Mouse (Mus musculus) spleen, adult 2 months (tissue): ENCODE measurements at regions not wholly inside any gene's neighbourhood (a gene's known extent, or its start where the extent isn't known, plus 50 kb on each side); places are given as distances from the start of the nearest gene placed in this dataset.

Experiments used
- DNase-seq, 2 experiments: peaks; one replicate each; pipeline versions ENCODE4 v3.0.0 to v3.0.0-alpha.2; 2012 to 2021; ENCODE audit warnings: low spot score in 2 of 2, low read depth in 1 of 2
- H3K27ac ChIP-seq: fragments of 200-500 bp; 2 replicates; pipeline ENCODE4 v1.5.1; 2012; ENCODE audit warnings: low read length, inconsistent platforms; ENCODE audit not compliant: insufficient read depth
- H3K27me3 ChIP-seq: fragments of 200-500 bp; 2 replicates; pipeline ENCODE4 v1.6.1; 2012; ENCODE audit warnings: mild to moderate bottlenecking, moderate library complexity, low read length, inconsistent platforms; ENCODE audit not compliant: control insufficient read depth, insufficient read depth
- H3K36me3 ChIP-seq: fragments of 200-500 bp; 2 replicates; pipeline ENCODE4 v1.6.1; 2012; ENCODE audit warnings: mild to moderate bottlenecking, low read length, inconsistent platforms; ENCODE audit not compliant: control insufficient read depth, insufficient read depth
- H3K4me1 ChIP-seq: fragments of 200-500 bp; 2 replicates; pipeline ENCODE4 v1.6.1; 2011; ENCODE audit warnings: inconsistent platforms; ENCODE audit not compliant: control insufficient read depth, insufficient read depth, insufficient read length
- H3K4me3 ChIP-seq: fragments of 200-500 bp; 2 replicates; pipeline ENCODE4 v1.5.1; 2011; ENCODE audit warnings: mild to moderate bottlenecking, inconsistent platforms; ENCODE audit not compliant: insufficient read depth, insufficient read length; ENCODE audit errors: extremely low read depth
- CTCF ChIP-seq: fragments of 200-500 bp; IDR thresholded peaks from 2 replicates; pipeline ENCODE4 v1.5.1; 2011; ENCODE audit warnings: mild to moderate bottlenecking, inconsistent platforms; ENCODE audit not compliant: insufficient read depth, insufficient read length, insufficient replicate concordance; ENCODE audit errors: extremely low read depth
- POLR2A ChIP-seq: fragments of 200-500 bp; IDR thresholded peaks from 2 replicates; pipeline ENCODE4 v1.6.1; 2011; ENCODE audit warnings: low read depth, low read length, inconsistent platforms
- WGBS: fragments of 180-500 bp; shearing (Covaris S2); methylation state at CpG from one replicate; pipeline ENCODE4 v1.1.7; 2018; 5-methylcytosine and 5-hydroxymethylcytosine counted together

DNA sequence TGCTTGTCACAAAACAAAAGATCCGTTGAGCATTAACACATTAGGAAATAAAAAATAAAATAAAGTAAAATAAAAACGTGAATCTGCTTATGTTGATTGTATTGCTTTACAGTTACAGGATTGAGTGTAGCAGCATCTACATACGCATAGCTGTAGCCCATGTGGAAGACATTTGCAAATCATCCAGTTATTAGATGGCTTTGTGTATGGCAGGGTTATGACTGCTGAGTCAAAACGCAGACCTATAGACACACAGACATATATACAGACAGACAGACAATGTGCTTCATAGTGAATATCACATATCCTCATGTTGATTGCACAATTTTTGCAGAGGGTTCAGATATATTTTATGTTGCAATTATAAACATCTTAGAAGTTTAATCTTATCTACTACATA is 64.5 kb downstream of the Gm11146 start:
- DNase-seq, result no peak
- no peak overlapping the region for H3K4me3 ChIP-seq
- no peaks in the 10 kb centered on the region for H3K4me1 ChIP-seq
- no peaks in the 10 kb centered on the region for H3K36me3 ChIP-seq
- 91% methylated on average over 4 of the region's 4 CpGs for WGBS
- no peak overlapping the region for H3K27ac ChIP-seq
- TF ChIP-seq CTCF (no peak), POLR2A (no peak)
- H3K27me3 ChIP-seq, result no peaks in the 10 kb centered on the region

DNA sequence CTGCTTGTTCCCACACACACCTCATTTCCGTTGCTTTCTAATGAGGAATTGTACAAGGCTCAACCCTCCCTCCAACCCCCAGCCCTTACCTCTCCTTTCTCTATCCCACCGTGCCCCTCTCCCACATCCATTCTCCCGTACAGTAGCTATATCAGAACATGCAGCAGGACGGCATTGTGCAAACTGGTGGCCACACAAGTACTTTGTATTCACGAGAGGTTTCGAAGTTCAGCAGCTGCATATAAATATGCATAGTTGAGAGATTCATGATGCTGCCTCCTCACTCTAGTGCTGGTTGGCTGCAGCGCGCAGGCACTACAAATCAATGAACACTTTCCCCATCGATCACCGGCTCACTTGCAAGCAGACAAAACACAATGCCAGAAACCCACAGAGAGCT is 65.1 kb downstream of the Gm11146 start:
- 92% methylated on average over 10 of the region's 10 CpGs for WGBS
- Histone ChIP-seq H3K36me3 (no peaks in the 10 kb centered on the region), H3K4me3 (no peak overlapping the region), H3K4me1 (no peaks in the 10 kb centered on the region), H3K27me3 (no peaks in the 10 kb centered on the region), H3K27ac (no peak overlapping the region)
- no peak for TF ChIP-seq CTCF
- TF ChIP-seq POLR2A, result no peak
- DNase-seq, result no peak

DNA sequence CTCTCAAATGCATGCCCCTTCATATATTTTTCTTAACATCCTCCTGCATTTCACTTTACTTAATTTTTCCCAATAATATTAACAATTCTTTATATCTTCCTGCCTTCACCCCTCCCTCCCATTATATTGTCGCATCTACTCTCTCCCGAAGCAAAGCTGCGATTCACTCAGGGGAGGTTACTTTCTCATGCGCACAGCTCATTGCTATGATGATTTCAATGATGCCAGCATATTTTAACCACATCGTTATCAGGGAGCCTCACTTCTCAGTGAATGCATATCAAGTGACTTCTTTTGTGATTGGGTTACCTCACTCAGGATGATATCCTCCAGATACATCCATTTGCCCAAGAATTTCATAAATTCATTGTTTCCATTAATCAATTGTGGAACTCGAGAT is 65.6 kb downstream of the Gm11146 start:
- no peak for DNase-seq
- H3K27me3 ChIP-seq, result no peaks in the 10 kb centered on the region
- TF ChIP-seq CTCF (no peak), POLR2A (no peak)
- no peaks in the 10 kb centered on the region for H3K4me1 ChIP-seq
- H3K27ac ChIP-seq, result no peak overlapping the region
- no peaks in the 10 kb centered on the region for H3K36me3 ChIP-seq
- H3K4me3 ChIP-seq, result no peak overlapping the region
- WGBS, result 91% methylated on average over 6 of the region's 6 CpGs

DNA sequence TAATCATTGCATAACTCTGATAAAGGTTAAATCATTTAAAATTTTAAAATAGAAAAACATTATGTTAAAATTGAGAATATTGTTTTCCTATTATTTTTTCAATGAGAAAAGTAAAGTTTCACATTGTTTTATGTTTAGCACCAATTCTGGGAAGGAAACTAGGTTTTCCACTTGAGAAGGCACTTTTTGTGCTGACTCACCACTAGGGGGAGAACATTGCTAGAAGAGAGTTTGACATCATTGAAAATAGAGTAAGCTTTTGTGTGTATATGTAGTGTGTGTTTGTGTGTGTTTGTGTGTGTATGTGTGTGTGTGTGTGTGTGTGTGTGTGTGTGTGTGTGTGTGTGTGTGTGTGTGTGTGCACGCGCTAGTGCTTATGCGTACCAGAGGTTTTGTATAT is 66.9 kb downstream of the Gm11146 start:
- no peak for TF ChIP-seq CTCF
- TF ChIP-seq POLR2A, result no peak
- Histone ChIP-seq H3K27ac (no peak overlapping the region), H3K27me3 (no peaks in the 10 kb centered on the region), H3K4me3 (no peak overlapping the region), H3K36me3 (no peaks in the 10 kb centered on the region), H3K4me1 (no peaks in the 10 kb centered on the region)
- WGBS, result 100% methylated on average over 3 of the region's 3 CpGs
- DNase-seq, result no peak

DNA sequence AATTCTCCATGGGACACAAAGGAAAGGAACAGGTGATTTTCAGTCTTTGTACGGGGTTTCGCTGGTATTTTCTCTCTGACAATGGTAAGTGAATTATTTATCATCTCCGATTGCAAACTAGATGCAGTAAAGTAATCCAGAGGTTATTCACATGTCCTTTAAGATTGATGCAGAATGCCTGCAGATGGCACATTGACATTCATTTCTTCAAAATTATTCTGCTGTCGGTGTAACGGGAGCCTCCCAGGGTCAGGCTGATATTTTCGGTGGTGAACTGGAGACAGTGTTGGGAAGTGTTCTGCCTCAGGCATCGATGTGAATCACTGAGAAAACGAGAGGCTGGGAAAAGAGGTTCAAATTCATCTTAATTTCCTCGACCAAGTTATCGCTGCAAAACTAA is 70.3 kb downstream of the Gm11146 start:
- H3K27ac ChIP-seq, result no peak overlapping the region
- no peak for TF ChIP-seq CTCF
- H3K36me3 ChIP-seq, result no peaks in the 10 kb centered on the region
- H3K27me3 ChIP-seq, result no peaks in the 10 kb centered on the region
- no peaks in the 10 kb centered on the region for H3K4me1 ChIP-seq
- no peak overlapping the region for H3K4me3 ChIP-seq
- no peak for DNase-seq
- 92% methylated on average over 10 of the region's 10 CpGs for WGBS

DNA sequence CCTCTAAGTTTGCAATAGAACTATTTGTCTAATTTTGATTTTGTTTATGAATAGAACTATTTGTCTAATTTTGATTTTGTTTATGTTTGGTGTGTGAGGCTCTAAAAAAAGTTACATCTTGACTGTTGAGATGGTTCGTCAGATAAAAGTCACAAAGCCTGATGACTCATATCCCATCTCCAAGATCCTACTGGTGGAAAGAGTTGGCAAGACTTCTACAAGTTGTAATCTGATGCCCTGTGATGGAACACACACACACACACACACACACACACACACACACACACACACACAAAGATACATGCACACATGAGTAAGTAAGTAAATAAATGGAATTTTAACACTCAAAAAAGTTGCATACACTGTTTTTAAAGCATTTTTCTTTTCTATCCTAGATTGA is 73.9 kb downstream of the Gm11146 start:
- no peak for DNase-seq
- H3K4me3 ChIP-seq, result no peak overlapping the region
- H3K27me3 ChIP-seq, result no peaks in the 10 kb centered on the region
- H3K36me3 ChIP-seq, result no peaks in the 10 kb centered on the region
- no peaks in the 10 kb centered on the region for H3K4me1 ChIP-seq
- no peak overlapping the region for H3K27ac ChIP-seq
- WGBS, result 73% methylated on average over 1 of the region's 1 CpGs
- TF ChIP-seq CTCF, result no peak
- no peak for TF ChIP-seq POLR2A

DNA sequence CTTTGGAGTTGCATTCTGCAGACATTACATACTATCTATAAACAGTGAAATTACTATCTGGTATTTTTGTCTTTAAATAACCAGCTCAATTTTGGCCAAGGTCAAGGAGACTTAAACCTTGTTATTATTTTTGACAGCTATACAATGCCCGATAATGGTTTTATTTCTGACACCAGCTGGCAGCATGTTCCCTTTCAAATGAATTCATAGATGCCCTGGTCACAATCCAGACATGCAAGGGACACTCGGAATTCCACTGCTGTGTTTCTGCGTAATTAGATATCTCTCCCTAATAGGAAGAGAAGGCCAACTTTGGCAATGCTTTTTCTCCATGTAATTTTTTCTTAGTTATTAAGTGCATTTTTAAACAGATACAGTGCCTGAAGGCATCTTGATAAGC is 87.3 kb downstream of the Gm11146 start:
- Histone ChIP-seq H3K36me3 (no peaks in the 10 kb centered on the region), H3K27me3 (no peaks in the 10 kb centered on the region), H3K27ac (no peak overlapping the region), H3K4me1 (no peaks in the 10 kb centered on the region), H3K4me3 (no peak overlapping the region)
- TF ChIP-seq CTCF, result no peak
- no peak for TF ChIP-seq POLR2A
- WGBS, result 86% methylated on average over 3 of the region's 3 CpGs
- DNase-seq, result no peak

DNA sequence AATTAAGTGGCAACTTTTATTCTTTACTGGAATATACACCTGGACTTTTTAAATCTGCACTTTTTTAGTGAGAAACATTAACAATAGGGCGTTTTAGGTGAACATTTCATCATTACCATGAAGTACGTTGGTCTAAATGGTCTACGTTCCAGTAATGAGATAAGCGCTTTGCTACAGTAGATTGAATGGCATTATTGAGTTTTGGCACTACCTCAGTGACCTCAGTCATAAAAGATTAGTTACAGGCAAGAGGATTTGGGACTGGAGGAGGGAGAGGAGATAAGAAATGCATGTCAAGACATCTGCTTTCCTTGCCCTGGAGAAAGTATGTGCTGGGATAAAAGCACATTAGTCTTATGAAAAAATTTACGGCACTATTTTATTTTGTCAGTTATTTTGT is 98.3 kb downstream of the Gm11146 start:
- no peaks in the 10 kb centered on the region for H3K27me3 ChIP-seq
- no peak overlapping the region for H3K4me3 ChIP-seq
- WGBS, result 89% methylated on average over 5 of the region's 5 CpGs
- no peaks in the 10 kb centered on the region for H3K36me3 ChIP-seq
- H3K27ac ChIP-seq, result no peak overlapping the region
- no peaks in the 10 kb centered on the region for H3K4me1 ChIP-seq
- DNase-seq, result no peak
- TF ChIP-seq POLR2A (no peak), CTCF (no peak)
